Comparison of ENCODE assay signal across 8 mouse cellular contexts in the genomic region with DNA sequence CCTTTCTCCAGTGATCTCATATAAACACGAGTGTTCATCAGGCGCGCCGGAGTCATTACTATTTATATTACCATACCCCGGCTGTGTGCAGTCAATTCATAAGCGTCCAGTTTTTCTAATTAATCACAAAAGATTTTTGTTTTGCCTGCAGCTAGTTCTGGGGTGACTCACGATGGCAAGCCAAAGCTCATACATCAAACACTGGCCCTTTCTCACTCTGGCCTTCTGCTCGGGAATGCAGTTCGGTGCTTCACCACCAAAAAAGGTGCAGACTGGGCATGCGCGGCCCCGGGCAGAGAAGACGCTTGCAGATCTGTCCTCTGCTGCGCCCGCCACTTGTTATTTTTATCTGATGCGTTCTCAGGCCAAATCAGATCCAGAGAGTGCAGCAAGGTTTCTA.
DNase-seq lines count a peak whose midpoint lies in the region; ATAC-seq and TF ChIP-seq lines count a peak whose summit lies in the region.

No protein-coding gene starts in this region.

- H3K4me3 ChIP-seq in forebrain, embryonic 12.5 days (replicated peaks) = no peak overlapping the region
- H3K4me3 ChIP-seq in hindbrain, embryonic 13.5 days = no peak overlapping the region; the same call in 1 of the 2 replicates
- no peak overlapping the region for H3K4me3 ChIP-seq in midbrain, embryonic 10.5 days
- H3K4me3 ChIP-seq in stomach, embryonic 16.5 days (replicated peaks; ENCODE audit: low read length) = 0 out of 2 replicates have a peak overlapping the region, but pooled peaks have one; percentile 5

- 50% methylated on average over 16 of the region's 16 CpGs for WGBS in forebrain, embryonic 12.5 days
- WGBS in hindbrain, embryonic 13.5 days = 48% methylated on average over 16 of the region's 16 CpGs
- 60% methylated on average over 16 of the region's 16 CpGs for WGBS in midbrain, embryonic 10.5 days
- WGBS in stomach, embryonic 16.5 days = 29% methylated on average over 16 of the region's 16 CpGs

- TF ChIP-seq POLR2A in brain, embryonic 14.5 days (IDR thresholded peaks at IDR 0.05; ENCODE audit: borderline replicate concordance, extremely low read depth, insufficient read depth, insufficient read length, poor library complexity, severe bottlenecking) = no peak

- DNase-seq in 3T3-L1 (ENCODE audit: low read depth, low spot score) = peak; percentile 83
- DNase-seq in brain, embryonic 14.5 days (ENCODE audit: low read depth) = peak; percentile 86
- peak; percentile 86 to 87 for DNase-seq in layer of hippocampus, postnatal 14 days (ENCODE audit: low spot score in 2 of 2)
- DNase-seq in midbrain, embryonic 10.5 days (ENCODE audit: low spot score) = peak; percentile 58
- no peak for DNase-seq in thymus, postnatal 25 days

- peaks cover 8% of the 10 kb centered on the region for H3K4me1 ChIP-seq in forebrain, embryonic 12.5 days
- peaks cover 15% of the 10 kb centered on the region for H3K4me1 ChIP-seq in hindbrain, embryonic 13.5 days (replicated peaks)
- H3K4me1 ChIP-seq in midbrain, embryonic 10.5 days = peaks cover 21% of the 10 kb centered on the region
- H3K4me1 ChIP-seq in stomach, embryonic 16.5 days (ENCODE audit: control insufficient read depth, insufficient read depth, low read length) = peaks cover 7% of the 10 kb centered on the region; the same call in 1 of the 2 replicates

- peaks cover 10% of the 10 kb centered on the region; the same call in 1 of the 2 replicates for H3K27me3 ChIP-seq in forebrain, embryonic 12.5 days
- H3K27me3 ChIP-seq in hindbrain, embryonic 13.5 days = 0 out of 2 replicates have a peak, but pooled peaks cover 4% of the 10 kb centered on the region
- H3K27me3 ChIP-seq in midbrain, embryonic 10.5 days (ENCODE audit: low read depth, poor library complexity, severe bottlenecking) = peaks cover 30% of the 10 kb centered on the region
- H3K27me3 ChIP-seq in stomach, embryonic 16.5 days (ENCODE audit: control insufficient read depth, insufficient read depth, low read length) = no peaks in the 10 kb centered on the region

- no peak overlapping the region for H3K9ac ChIP-seq in forebrain, embryonic 12.5 days
- H3K9ac ChIP-seq in hindbrain, embryonic 13.5 days = peak overlapping the region; percentile 43; the same call in 1 of the 2 replicates
- no peak overlapping the region for H3K9ac ChIP-seq in stomach, embryonic 16.5 days (ENCODE audit: low read length)

- peak; percentile 22; the same call in 1 of the 2 replicates for TF ChIP-seq CTCF in brain, embryonic 14.5 days (IDR thresholded peaks at IDR 0.05; ENCODE audit: borderline replicate concordance, extremely low read depth, insufficient read depth, insufficient read length)

- 0 out of 2 replicates have a peak, but pooled peaks have one; percentile 20 for ATAC-seq in forebrain, embryonic 12.5 days (ENCODE audit: low FRiP score)
- ATAC-seq in hindbrain, embryonic 13.5 days (ENCODE audit: low FRiP score) = peak; percentile 73; the same call in 1 of the 2 replicates
- ATAC-seq in stomach, embryonic 16.5 days (ENCODE audit: insufficient read depth, low FRiP score) = peak; percentile 73; the same call in 1 of the 2 replicates

- no peak overlapping the region for H3K27ac ChIP-seq in forebrain, embryonic 12.5 days
- no peak overlapping the region for H3K27ac ChIP-seq in hindbrain, embryonic 13.5 days
- no peak overlapping the region for H3K27ac ChIP-seq in midbrain, embryonic 10.5 days (replicated peaks)
- peak overlapping the region; percentile 37; the same call in 1 of the 2 replicates for H3K27ac ChIP-seq in stomach, embryonic 16.5 days (ENCODE audit: low read length)

- no peaks in the 10 kb centered on the region for H3K36me3 ChIP-seq in forebrain, embryonic 12.5 days (replicated peaks)
- H3K36me3 ChIP-seq in hindbrain, embryonic 13.5 days = no peaks in the 10 kb centered on the region
- no peaks in the 10 kb centered on the region for H3K36me3 ChIP-seq in midbrain, embryonic 10.5 days
- H3K36me3 ChIP-seq in stomach, embryonic 16.5 days (ENCODE audit: control insufficient read depth, insufficient read depth, low read length) = no peaks in the 10 kb centered on the region

- H3K9me3 ChIP-seq in forebrain, embryonic 12.5 days = no peaks in the 10 kb centered on the region
- H3K9me3 ChIP-seq in hindbrain, embryonic 13.5 days = no peaks in the 10 kb centered on the region
- H3K9me3 ChIP-seq in midbrain, embryonic 10.5 days (replicated peaks) = no peaks in the 10 kb centered on the region
- H3K9me3 ChIP-seq in stomach, embryonic 16.5 days (replicated peaks; ENCODE audit: control insufficient read depth, low read length) = no peaks in the 10 kb centered on the region

- peak overlapping the region; percentile 8 for H3K4me2 ChIP-seq in forebrain, embryonic 12.5 days
- peak overlapping the region; percentile 22 for H3K4me2 ChIP-seq in hindbrain, embryonic 13.5 days
- H3K4me2 ChIP-seq in stomach, embryonic 16.5 days (ENCODE audit: low read depth, low read length) = peak overlapping the region; percentile 46

Comparison
In these comparisons a context has a peak if more than half of its experiments do, and no peak if none do; other contexts are left out.
1. ATAC-seq: peak in every context shown above with its lines; median percentile 73 in hindbrain, embryonic 13.5 days; 73 in stomach, embryonic 16.5 days; 20 in forebrain, embryonic 12.5 days.